Mouse (Mus musculus) kidney, adult 2 months (tissue): ENCODE measurements around the gene Slc2a13. TPM values are rescaled to one million over a fixed set of nuclear protein-coding genes. Genes with fewer than 3 reads are reported as not detected.

Source experiments
- DNase-seq: peaks from one replicate; pipeline ENCODE4 v3.0.0; 2021
- H3K27ac ChIP-seq: fragments of 200-500 bp; 2 replicates; pipeline ENCODE4 v1.5.1; 2012; ENCODE audit warnings: low read depth, low read length, control low read depth, inconsistent platforms; ENCODE audit not compliant: insufficient read depth
- H3K27me3 ChIP-seq: fragments of 200-500 bp; replicated peaks from 2 replicates; pipeline ENCODE4 v1.6.1; 2012; ENCODE audit warnings: mild to moderate bottlenecking, moderate library complexity, low read length, inconsistent platforms; ENCODE audit not compliant: control insufficient read depth, insufficient read depth
- H3K36me3 ChIP-seq: fragments of 200-500 bp; 2 replicates; pipeline ENCODE4 v1.6.1; 2012; ENCODE audit warnings: mild to moderate bottlenecking, moderate library complexity, low read length, inconsistent platforms; ENCODE audit not compliant: control insufficient read depth, insufficient read depth
- H3K4me1 ChIP-seq: fragments of 200-500 bp; 2 replicates; pipeline ENCODE4 v1.6.1; 2011; ENCODE audit warnings: low read length; ENCODE audit not compliant: control insufficient read depth, insufficient read depth
- H3K4me3 ChIP-seq: fragments of 200-500 bp; 2 replicates; pipeline ENCODE4 v1.5.1; 2011; ENCODE audit warnings: mild to moderate bottlenecking, low read depth, low read length, control low read depth; ENCODE audit not compliant: insufficient read depth
- CTCF ChIP-seq: fragments of 200-500 bp; conservative IDR thresholded peaks from 2 replicates; pipeline ENCODE4 v1.5.1; 2011; ENCODE audit warnings: low read depth, mild to moderate bottlenecking, control low read depth, low read length, moderate library complexity, mixed read lengths; ENCODE audit not compliant: insufficient read depth, insufficient read length
- POLR2A ChIP-seq: fragments of 200-500 bp; IDR thresholded peaks from one replicate; pipeline ENCODE4 v1.6.1; 2011; ENCODE audit warnings: low read depth, low read length, control low read depth
- WGBS: fragments of 180-500 bp; shearing (Covaris S2); methylation state at CpG from one replicate; pipeline ENCODE4 v1.1.7; 2018; 5-methylcytosine and 5-hydroxymethylcytosine counted together
- polyA plus RNA-seq: library from polyadenylated mRNA; depleted of rRNA; stranded (reverse); fragments of >200 nt; gene quantifications from 2 replicates; pipeline ENCODE4 v1.2.3, GENCODE M21; 2012; rRNA removed

Gene Slc2a13
- polyA plus RNA-seq, result 1.5 and 1.7 TPM in 2 replicates

DNA sequence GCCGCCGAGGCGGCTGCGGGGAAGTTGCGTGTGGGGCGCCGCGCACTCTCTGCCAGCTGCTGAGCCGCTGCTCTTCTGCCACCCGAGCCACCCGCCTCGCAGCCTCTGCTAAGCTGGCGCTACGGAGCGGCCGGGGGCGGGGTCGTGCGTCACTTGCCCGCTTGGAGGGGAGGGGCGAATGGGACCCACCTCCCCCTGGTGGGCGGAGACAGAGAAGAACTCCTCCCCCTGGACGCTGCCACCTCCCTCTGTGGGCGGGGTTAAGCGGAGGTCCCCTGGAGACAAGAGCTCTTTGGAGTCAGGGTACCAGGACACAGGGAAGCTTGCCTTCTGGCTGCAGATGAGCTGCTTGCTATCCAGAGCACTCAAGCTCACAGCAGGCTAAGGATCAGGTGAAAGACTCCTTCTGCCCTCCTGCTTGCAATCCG is at the start of gene Slc2a13:
Gene Slc2a13, minus strand, starts transcription at position 151 of the 428 bp plus-strand sequence.
- H3K27ac ChIP-seq, result no peak within 1 kb of the TSS
- under 1% methylated on average over 25 of the region's 26 CpGs for WGBS
- no peak for TF ChIP-seq CTCF

DNA sequence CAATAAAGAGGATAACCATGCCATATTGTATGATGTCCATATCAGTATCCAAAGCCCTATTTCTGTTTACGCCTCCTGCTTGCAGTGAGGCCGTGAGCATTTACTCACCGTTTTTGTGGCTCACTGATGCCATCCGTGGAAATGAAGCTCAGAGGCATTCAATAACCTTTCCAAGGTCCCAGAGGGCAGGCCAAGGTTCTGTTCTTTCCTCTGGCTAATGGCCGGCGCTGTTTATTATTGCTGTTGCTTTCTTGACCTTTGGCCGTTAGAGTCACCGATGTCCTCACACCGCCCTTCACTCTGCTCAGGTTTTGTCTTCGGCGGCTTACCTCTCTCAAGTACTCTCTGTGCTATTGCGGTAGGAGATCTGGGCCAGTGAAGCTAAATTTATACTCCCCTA is 43.0 kb upstream of the Slc2a13 start:
- peak; percentile 87 for DNase-seq
- H3K27me3 ChIP-seq, result no peaks in the 10 kb centered on the region
- H3K4me1 ChIP-seq, result 0 out of 2 replicates have a peak, but pooled peaks cover 2% of the 10 kb centered on the region
- no peak overlapping the region for H3K4me3 ChIP-seq
- H3K36me3 ChIP-seq, result no peaks in the 10 kb centered on the region
- H3K27ac ChIP-seq, result no peak overlapping the region
- TF ChIP-seq POLR2A (no peak), CTCF (no peak)
- WGBS, result 53% methylated on average over 12 of the region's 12 CpGs

More for the DNA sequence above, at the start of gene Slc2a13:
- Histone ChIP-seq H3K4me3 (peak within 1 kb of the TSS; percentile 62), H3K27me3 (no peaks in the 10 kb centered on the region), H3K4me1 (no peaks in the 10 kb centered on the region), H3K36me3 (no peaks in the 10 kb centered on the region)
- DNase-seq, result peak; percentile 92

GRCm38 (mm10) chr15:91615532-91615931 is 42.5 kb upstream of the Slc2a13 start:
- Histone ChIP-seq H3K4me1 (0 out of 2 replicates have a peak, but pooled peaks cover 2% of the 10 kb centered on the region), H3K36me3 (no peaks in the 10 kb centered on the region), H3K27me3 (no peaks in the 10 kb centered on the region), H3K4me3 (no peak overlapping the region), H3K27ac (no peak overlapping the region)
- no peak for DNase-seq
- no peak for TF ChIP-seq CTCF
- TF ChIP-seq POLR2A, result no peak
- 91% methylated on average over 4 of the region's 4 CpGs for WGBS

GRCm38 (mm10) chr15:91613981-91614665 is 41.1 kb upstream of the Slc2a13 start:
- no peak for TF ChIP-seq CTCF
- H3K27ac ChIP-seq, result no peak overlapping the region
- no peaks in the 10 kb centered on the region for H3K27me3 ChIP-seq
- no peak overlapping the region for H3K4me3 ChIP-seq
- WGBS, result 88% methylated on average over 11 of the region's 11 CpGs
- no peaks in the 10 kb centered on the region for H3K36me3 ChIP-seq
- 0 out of 2 replicates have a peak, but pooled peaks cover 2% of the 10 kb centered on the region for H3K4me1 ChIP-seq
- DNase-seq, result no peak

- no peaks in the 10 kb centered on the region; the same call in 1 of the 2 replicates for H3K4me1 ChIP-seq
- TF ChIP-seq CTCF, result peak; percentile 62
- no peak for TF ChIP-seq POLR2A
- H3K27me3 ChIP-seq, result no peaks in the 10 kb centered on the region
- DNase-seq, result peak; percentile 76
- no peaks in the 10 kb centered on the region for H3K36me3 ChIP-seq
- H3K4me3 ChIP-seq, result no peak overlapping the region
- 17% methylated on average over 8 of the region's 8 CpGs for WGBS
- H3K27ac ChIP-seq, result no peak overlapping the region
Measured at GRCm38 (mm10) chr15:91609713-91610112, 36.7 kb upstream of the Slc2a13 start.

- H3K36me3 ChIP-seq, result no peaks in the 10 kb centered on the region
- H3K27ac ChIP-seq, result no peak overlapping the region; the same call in 1 of the 2 replicates
- WGBS, result 71% methylated on average over 2 of the region's 2 CpGs
- no peaks in the 10 kb centered on the region for H3K27me3 ChIP-seq
- TF ChIP-seq POLR2A (no peak), CTCF (no peak)
- no peaks in the 10 kb centered on the region; the same call in 1 of the 2 replicates for H3K4me1 ChIP-seq
- DNase-seq, result peak; percentile 40
- H3K4me3 ChIP-seq, result no peak overlapping the region
Measured at GRCm38 (mm10) chr15:91608811-91609210, 35.8 kb upstream of the Slc2a13 start.

DNA sequence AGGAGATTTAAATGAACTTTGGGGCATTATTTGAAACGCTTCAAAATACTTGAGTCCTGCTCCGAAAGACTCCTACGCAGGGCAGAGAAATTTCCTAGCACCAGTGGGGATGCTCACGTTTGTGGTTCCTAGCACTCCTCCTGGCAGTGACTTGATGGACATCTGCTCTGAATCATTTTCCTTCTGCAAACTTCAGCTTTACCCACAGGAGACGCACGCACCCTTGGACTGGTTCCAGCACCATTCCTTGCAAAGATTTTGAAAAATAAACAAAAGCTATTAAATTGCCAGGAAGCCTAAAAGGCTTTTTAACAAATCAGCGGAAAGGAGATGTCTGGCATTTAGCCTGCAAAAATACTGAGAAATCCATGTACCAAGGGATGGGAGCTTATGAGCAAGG is 28.1 kb upstream of the Slc2a13 start:
- TF ChIP-seq POLR2A, result no peak
- TF ChIP-seq CTCF, result no peak
- 62% methylated on average over 7 of the region's 7 CpGs for WGBS
- no peak overlapping the region for H3K4me3 ChIP-seq
- H3K27me3 ChIP-seq, result no peaks in the 10 kb centered on the region
- no peaks in the 10 kb centered on the region for H3K36me3 ChIP-seq
- H3K27ac ChIP-seq, result no peak overlapping the region
- no peak for DNase-seq
- no peaks in the 10 kb centered on the region for H3K4me1 ChIP-seq
